Mouse (Mus musculus) megakaryocyte, embryonic 14.5 days (primary cell): ENCODE data around the gene Ptbp3. TPM values are rescaled to one million over a fixed set of nuclear protein-coding genes. Genes with fewer than 3 reads are reported as not detected.

Experiments used
- H3K27me3 ChIP-seq: replicated peaks from 2 replicates; pipeline ENCODE3; 2012; ENCODE audit warnings: inconsistent platforms
- H3K36me3 ChIP-seq: replicated peaks from 2 replicates; pipeline ENCODE3; 2012; ENCODE audit warnings: low read length, inconsistent platforms, mixed read lengths
- H3K4me1 ChIP-seq: 2 replicates; pipeline ENCODE4 v1.6.1; 2012; ENCODE audit warnings: inconsistent platforms
- H3K4me3 ChIP-seq: replicated peaks from 2 replicates; pipeline ENCODE3; 2012; ENCODE audit warnings: moderate library complexity, mild to moderate bottlenecking, inconsistent platforms
- H3K9me3 ChIP-seq: 2 replicates; pipeline ENCODE4 v1.6.1; 2012; ENCODE audit warnings: inconsistent platforms
- FLI1 ChIP-seq: IDR thresholded peaks from 2 replicates; pipeline ENCODE4 v1.6.1; 2012; ENCODE audit warnings: low read length, inconsistent platforms, mixed read lengths
- GATA1 ChIP-seq: IDR thresholded peaks from 3 replicates; pipeline ENCODE4 v1.6.1; 2012; ENCODE audit warnings: mixed read lengths, low read length, inconsistent platforms, borderline replicate concordance
- polyA plus RNA-seq: library from polyadenylated mRNA; stranded (reverse); fragments of >175 nt; gene quantifications from 2 replicates; pipeline ENCODE4 v1.2.3, GENCODE M21; 2012; ENCODE audit warnings: low replicate concordance; ENCODE audit not compliant: insufficient read depth

Ptbp3 gene
- polyA plus RNA-seq, 1 experiment, result 20.4 TPM

DNA sequence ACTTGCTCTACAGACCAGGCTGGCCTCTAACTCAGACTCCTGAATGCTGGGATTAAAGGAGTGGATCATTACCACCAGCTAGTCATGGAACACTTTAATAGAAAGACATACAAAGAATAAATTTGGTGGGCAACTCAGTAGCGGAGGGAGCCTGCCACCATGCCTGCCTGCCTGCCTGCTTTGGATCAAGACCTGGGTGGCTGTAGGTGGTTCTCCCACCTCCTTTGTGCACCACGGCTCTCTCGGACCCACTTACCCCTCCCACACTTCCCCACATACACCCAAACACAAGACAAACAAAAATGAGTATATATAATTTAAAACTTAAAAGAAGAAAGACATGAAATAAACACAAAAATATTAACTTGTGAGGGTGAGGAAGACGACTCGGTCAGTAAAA, 92.1 kb downstream of the Ptbp3 start:
- Histone ChIP-seq H3K4me1 (peaks cover 86% of the 10 kb centered on the region), H3K4me3 (no peak overlapping the region), H3K27me3 (no peaks in the 10 kb centered on the region), H3K9me3 (no peaks in the 10 kb centered on the region), H3K36me3 (no peaks in the 10 kb centered on the region)
- no peak for TF ChIP-seq GATA1
- no peak for TF ChIP-seq FLI1

- TF ChIP-seq FLI1, result no peak
- TF ChIP-seq GATA1, result no peak
- H3K27me3 ChIP-seq, result no peaks in the 10 kb centered on the region
- no peaks in the 10 kb centered on the region for H3K9me3 ChIP-seq
- peaks cover 88% of the 10 kb centered on the region for H3K4me1 ChIP-seq
- H3K4me3 ChIP-seq, result no peak overlapping the region
- peaks cover 4% of the 10 kb centered on the region for H3K36me3 ChIP-seq
Observed at GRCm38 (mm10) chr4:59455465-59455864, 93.7 kb downstream of the Ptbp3 start.

DNA sequence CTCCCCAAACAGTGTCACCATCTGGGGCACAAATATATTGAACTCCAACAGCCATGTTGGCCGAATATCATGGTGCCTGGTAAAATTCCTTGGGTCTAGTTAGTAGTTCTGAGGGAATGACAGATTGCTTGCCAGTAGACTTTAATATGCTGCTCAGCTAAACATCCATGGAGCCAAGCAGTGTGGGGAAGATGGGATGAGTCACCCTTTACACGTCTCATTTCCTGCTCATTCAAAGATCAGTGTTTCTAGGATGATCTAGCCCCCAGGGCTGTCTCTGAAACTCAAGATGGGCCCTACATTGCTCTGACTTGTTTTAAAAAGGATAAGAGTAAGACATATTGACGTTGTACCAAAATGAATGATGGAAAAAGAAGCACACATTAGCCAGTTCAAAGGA, 95.1 kb downstream of the Ptbp3 start:
- H3K9me3 ChIP-seq, result no peaks in the 10 kb centered on the region
- H3K27me3 ChIP-seq, result no peaks in the 10 kb centered on the region
- H3K4me3 ChIP-seq, result no peak overlapping the region
- peaks cover 4% of the 10 kb centered on the region for H3K36me3 ChIP-seq
- TF ChIP-seq GATA1 (no peak), FLI1 (no peak)
- peaks cover 89% of the 10 kb centered on the region for H3K4me1 ChIP-seq

DNA sequence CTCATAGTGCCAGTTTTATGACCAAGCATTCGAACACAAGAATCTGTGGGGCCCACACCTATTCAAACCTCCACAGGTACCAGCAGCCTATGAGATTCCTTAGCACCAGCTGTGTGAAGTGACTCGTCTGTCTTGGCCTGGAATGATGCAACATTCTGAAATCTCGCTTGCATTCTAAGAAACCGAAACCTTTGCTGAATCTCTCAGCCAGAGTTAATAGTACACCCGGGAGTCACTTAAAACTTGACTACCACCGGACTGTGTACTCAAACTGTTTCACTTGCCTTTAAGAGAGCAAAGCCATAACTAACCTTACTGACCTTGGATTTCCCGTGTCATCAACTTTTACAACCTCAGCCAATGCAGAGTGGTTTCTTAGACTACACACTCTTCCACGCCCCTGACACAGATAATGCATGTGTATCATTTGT, 96.6 kb downstream of the Ptbp3 start:
- TF ChIP-seq FLI1, result no peak
- TF ChIP-seq GATA1, result no peak
- peaks cover 91% of the 10 kb centered on the region for H3K4me1 ChIP-seq
- no peaks in the 10 kb centered on the region for H3K9me3 ChIP-seq
- no peaks in the 10 kb centered on the region for H3K27me3 ChIP-seq
- H3K36me3 ChIP-seq, result peaks cover 4% of the 10 kb centered on the region
- no peak overlapping the region for H3K4me3 ChIP-seq

DNA sequence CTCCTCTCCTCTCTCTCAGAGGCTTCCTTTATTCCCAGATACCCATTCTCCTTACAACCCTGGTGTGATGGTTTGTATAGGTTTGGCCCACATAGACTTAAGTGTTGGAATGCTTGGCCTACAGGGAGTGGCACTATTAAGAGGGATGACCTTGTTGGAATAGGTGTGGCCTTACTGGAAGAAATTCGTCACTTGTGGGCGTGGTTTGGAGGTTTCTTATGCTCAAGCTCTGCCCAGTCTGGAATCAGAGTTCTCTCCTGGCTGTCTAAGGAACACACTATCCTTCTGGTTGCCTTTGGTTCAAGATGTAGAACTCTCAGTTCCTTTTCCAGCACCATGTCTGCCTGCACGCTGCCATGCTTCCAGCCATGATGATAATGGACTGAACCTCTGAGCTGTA, 98.3 kb downstream of the Ptbp3 start:
- no peak overlapping the region for H3K4me3 ChIP-seq
- peaks cover 11% of the 10 kb centered on the region for H3K36me3 ChIP-seq
- no peak for TF ChIP-seq FLI1
- TF ChIP-seq GATA1, result no peak
- peaks cover 5% of the 10 kb centered on the region for H3K9me3 ChIP-seq
- peaks cover 94% of the 10 kb centered on the region for H3K4me1 ChIP-seq
- H3K27me3 ChIP-seq, result no peaks in the 10 kb centered on the region

GRCm38 (mm10) chr4:59450234-59450854, 98.8 kb downstream of the Ptbp3 start:
- H3K36me3 ChIP-seq, result peaks cover 11% of the 10 kb centered on the region
- no peak for TF ChIP-seq FLI1
- no peak for TF ChIP-seq GATA1
- no peaks in the 10 kb centered on the region for H3K27me3 ChIP-seq
- H3K9me3 ChIP-seq, result peaks cover 5% of the 10 kb centered on the region
- no peak overlapping the region for H3K4me3 ChIP-seq
- H3K4me1 ChIP-seq, result peaks cover 93% of the 10 kb centered on the region

- Histone ChIP-seq H3K27me3 (no peaks in the 10 kb centered on the region), H3K9me3 (peaks cover 5% of the 10 kb centered on the region), H3K4me3 (no peak overlapping the region), H3K4me1 (peaks cover 93% of the 10 kb centered on the region), H3K36me3 (peaks cover 11% of the 10 kb centered on the region)
- TF ChIP-seq GATA1 (no peak), FLI1 (no peak)
Observed at GRCm38 (mm10) chr4:59447296-59447695, 101.9 kb downstream of the Ptbp3 start.

GRCm38 (mm10) chr4:59445516-59445915, 103.6 kb downstream of the Ptbp3 start:
- Histone ChIP-seq H3K9me3 (peaks cover 5% of the 10 kb centered on the region), H3K36me3 (peaks cover 8% of the 10 kb centered on the region), H3K4me3 (peak overlapping the region; percentile 18), H3K4me1 (peaks cover 98% of the 10 kb centered on the region), H3K27me3 (no peaks in the 10 kb centered on the region)
- no peak for TF ChIP-seq GATA1
- TF ChIP-seq FLI1, result no peak

DNA sequence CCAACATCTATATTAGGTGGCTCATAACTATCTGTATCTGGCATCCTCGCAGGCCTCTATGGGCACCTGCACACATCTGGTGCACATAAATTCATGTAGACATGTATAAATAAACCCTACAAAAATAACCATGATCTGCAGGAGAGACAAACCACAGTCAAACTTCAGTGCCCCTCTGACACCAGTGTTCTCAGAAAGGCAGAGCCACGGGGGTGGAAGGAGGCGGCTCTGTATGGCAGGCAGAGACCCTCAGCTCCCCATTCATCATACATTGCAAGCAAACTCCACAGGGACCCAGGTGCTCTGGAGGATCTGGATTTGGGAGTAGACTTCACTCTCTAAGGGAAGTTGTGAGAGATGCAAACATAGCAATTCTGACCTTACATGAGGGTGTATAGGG, 104.2 kb downstream of the Ptbp3 start:
- Histone ChIP-seq H3K4me3 (peak overlapping the region; percentile 74), H3K4me1 (peaks cover 98% of the 10 kb centered on the region), H3K27me3 (no peaks in the 10 kb centered on the region), H3K9me3 (peaks cover 5% of the 10 kb centered on the region), H3K36me3 (peaks cover 8% of the 10 kb centered on the region)
- TF ChIP-seq GATA1 (no peak), FLI1 (no peak)

DNA sequence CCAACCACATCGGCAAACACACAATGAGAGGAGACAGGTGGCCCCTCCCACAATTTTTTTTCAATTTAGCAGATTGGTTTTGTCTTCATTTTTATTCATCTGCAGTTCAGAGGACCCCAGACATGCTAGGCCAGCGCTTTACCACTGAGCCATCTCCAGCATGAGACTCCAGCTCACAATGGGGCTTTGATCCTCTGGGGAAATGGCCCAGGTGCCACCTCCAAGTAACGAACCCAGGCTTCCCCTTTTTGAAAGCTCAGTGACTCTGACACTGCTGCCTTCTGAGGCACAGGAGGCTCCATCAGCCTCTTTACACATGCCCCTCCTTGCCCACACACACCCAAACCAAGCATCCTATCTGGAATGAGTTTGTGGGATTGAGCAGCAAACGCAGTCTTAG, 105.1 kb downstream of the Ptbp3 start:
- H3K9me3 ChIP-seq, result peaks cover 5% of the 10 kb centered on the region
- peaks cover 8% of the 10 kb centered on the region for H3K36me3 ChIP-seq
- TF ChIP-seq FLI1 (no peak), GATA1 (no peak)
- H3K4me1 ChIP-seq, result peaks cover 98% of the 10 kb centered on the region
- no peaks in the 10 kb centered on the region for H3K27me3 ChIP-seq
- H3K4me3 ChIP-seq, result peak overlapping the region; percentile 76

- Histone ChIP-seq H3K27me3 (no peaks in the 10 kb centered on the region), H3K9me3 (no peaks in the 10 kb centered on the region), H3K36me3 (peaks cover 6% of the 10 kb centered on the region), H3K4me3 (peak overlapping the region; percentile 18), H3K4me1 (peaks cover 92% of the 10 kb centered on the region)
- TF ChIP-seq FLI1 (no peak), GATA1 (no peak)
Observed at GRCm38 (mm10) chr4:59441265-59441664, 107.9 kb downstream of the Ptbp3 start.
